Mouse (Mus musculus) cerebellum, postnatal 10 days (tissue): ENCODE measurements around the gene Arx.

Experiments used
- DNase-seq, 2 experiments: peaks; one replicate each; pipeline ENCODE4 v3.0.0; 2021; ENCODE audit warnings: mixed read lengths in 2 of 2

Gene Arx

GRCm38 (mm10) chrX:93286291-93286893 is at the start of gene Arx:
Gene Arx (plus strand): TSS chrX:93286445.
- peak; percentile 65 to 79 for DNase-seq

DNA sequence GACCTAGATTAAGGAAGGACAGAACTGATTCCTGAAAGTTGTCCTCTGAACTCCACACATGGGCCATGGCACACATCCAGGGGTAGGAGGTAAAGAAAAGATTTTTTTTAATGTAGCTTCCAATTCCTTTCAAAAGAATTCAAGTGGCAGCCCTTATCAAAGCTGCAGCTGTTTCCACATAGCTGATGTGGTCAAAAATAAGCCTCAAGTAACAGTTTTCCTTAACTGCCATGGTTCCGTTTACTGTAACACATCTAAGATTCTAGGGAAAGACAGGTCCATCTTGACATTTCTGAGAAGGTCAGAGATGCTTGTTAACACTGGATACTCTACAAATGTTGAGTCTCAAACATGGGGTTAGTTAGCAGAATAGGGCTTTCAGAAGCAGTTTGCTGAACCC is 34.9 kb upstream of the Arx start:
- DNase-seq: no peak

DNA sequence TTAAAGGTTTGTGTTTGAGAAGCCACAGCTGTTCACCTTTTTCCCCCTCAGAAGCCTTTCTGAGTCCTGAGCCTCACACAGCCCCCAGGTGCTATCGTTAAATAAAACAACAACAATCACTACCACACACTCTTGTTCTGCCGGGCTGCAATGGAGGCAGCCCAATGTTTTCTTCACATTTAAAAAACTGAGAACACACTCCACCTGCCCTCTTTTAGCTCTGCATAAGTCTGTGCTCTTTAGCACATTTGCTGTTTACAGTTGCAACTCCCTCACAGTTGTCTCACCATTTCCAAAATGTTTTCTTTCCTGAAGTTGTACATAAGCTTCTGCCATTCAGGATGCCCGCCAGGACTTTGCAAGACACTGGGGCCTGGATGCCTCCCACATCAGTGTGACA is 10.6 kb upstream of the Arx start:
- DNase-seq: no peak

DNA sequence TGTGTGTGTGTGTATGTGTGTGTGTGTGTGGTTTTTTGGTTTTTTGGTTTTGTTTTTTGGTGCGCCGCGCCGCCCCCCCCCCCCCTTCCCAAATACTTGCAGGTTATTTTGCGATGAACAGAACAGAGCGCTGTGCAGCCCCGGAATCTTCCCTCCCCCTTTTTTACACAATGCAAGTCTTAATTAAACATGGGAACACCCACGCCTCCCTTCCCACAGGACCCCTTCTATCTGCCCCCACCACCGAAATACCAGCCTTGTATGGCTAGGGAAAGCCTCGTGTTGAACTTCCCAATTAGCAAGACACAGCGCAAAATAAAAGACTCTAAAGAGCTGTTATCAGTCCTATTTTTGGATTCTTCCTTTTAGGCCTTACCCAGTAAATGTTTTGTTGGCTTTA is 6.3 kb upstream of the Arx start:
- DNase-seq: no peak

DNA sequence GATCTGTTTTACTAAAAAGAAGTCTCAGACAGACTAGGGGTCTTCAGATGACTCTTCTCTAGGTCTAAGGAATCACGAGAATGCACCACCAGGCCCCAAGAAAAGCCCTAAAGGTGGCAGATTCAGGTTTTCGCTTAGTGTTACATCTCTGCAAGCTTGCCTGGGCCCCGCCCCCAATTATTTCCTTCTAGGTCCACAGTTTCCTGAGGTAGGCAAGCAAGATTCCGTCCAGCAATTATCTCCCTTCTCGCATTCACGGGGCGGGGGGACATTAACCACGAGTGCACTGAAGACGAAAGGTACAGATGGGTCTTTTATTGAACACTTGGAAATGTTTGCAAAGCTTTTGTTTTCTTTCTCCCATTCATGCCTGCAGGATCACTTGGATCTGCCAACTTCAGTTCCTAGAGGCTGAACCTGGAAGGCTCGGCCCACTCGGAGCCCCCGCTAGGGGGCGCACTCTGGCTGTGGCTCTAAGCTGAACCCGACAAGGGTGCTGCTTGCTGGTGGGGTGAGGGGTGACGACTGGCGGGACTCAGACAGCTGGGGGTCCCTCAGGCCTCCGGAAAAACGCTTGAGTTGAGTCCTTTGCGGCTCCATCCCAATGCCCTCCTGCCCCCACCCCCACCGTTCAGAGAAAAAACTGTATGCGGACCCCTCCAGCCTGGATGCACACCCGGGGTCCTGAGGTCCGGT is 5.1 kb upstream of the Arx start:
- peak; percentile 69 to 74 for DNase-seq

GRCm38 (mm10) chrX:93281756-93282155 is 4.5 kb upstream of the Arx start:
- DNase-seq: peak in 1 of 2 experiments; percentile 15

- peak in 1 of 2 experiments; percentile 18 for DNase-seq
Measured at GRCm38 (mm10) chrX:93285091-93285490, 1.2 kb upstream of the Arx start.

GRCm38 (mm10) chrX:93288339-93288738 is 2.1 kb downstream of the Arx start:
- DNase-seq: no peak

GRCm38 (mm10) chrX:93289076-93289475 is 2.8 kb downstream of the Arx start:
- peak in 1 of 2 experiments; percentile 18 for DNase-seq

DNA sequence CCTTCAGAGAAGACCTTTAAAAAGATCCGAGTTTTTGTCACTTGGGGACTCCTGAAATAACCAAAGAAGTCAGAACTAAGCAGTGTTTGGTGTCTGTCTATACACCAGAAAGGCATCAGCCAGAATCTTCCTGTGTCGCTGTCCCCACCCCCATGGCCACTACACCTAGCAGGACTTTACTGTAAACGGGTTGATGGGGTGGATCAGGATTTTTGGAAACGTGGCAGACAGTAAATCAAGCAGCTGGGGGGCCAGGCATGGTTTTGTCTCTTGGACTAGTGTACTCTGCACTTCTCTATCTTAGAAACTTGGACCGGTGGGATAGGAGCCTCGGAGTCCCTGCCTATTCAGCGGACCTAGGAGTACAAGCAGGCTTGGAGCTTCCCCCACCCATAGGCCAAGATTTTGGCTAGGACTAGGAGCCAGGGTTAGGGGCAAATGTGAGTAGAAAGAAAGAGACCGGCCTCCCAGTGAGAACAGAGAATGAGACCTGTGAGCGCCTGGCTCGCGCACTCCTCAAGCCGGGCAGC is 3.7 kb downstream of the Arx start:
- no peak for DNase-seq

GRCm38 (mm10) chrX:93292031-93292430 is 5.8 kb downstream of the Arx start:
- DNase-seq: no peak

GRCm38 (mm10) chrX:93294736-93295490 is 8.7 kb downstream of the Arx start:
- DNase-seq: no peak

DNA sequence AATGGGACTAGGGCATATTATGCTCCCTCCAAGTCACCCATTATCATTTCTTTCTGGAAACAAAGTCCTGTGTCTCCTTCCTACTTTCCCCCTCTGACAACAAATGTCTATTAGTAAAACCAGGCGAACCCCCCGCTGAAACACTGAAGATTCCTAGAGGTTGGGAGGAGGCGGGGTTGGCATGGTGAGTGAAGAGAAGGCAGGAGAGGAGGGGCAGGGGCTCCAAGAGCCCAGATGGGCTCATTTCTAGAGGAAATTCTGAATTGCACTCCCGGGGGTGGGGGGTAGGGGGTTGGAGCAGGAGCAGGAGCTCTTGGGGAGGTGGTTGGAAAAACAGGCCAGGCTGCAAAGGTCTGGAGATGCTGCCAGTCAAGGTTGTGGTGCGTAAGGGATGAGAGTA is 9.6 kb downstream of the Arx start:
- no peak for DNase-seq

GRCm38 (mm10) chrX:93297001-93297441 is 10.8 kb downstream of the Arx start:
- DNase-seq: no peak

DNA sequence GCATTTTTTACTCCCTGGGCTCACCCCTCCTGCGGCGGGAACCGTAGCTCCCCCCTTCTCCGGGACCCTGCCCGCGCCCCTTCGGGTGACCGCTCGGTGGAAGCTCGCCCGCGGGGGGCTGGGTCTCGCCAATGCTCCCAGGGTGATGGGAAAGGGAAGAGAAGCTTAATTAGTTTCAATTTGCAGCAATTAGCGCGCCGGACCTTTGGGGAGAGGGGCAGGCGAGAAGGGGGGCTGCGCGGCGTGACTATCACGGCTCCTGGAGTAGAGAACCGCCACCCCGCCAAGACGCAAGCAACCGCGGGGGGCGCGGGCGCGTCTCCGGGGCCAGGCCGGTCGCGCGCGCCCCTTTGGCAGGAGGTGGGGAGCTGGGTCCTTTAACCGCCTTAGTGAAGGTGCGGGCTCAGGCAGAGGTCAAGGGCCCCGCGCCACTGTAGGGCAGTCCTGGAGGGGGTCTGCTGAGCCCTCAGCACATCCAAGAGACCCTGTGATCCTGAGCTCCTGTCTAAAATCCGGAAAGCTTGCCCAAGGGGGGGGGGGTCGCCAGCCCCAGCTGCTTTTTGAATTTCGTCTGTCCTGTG is 12.9 kb downstream of the Arx start:
- DNase-seq: no peak

GRCm38 (mm10) chrX:93299771-93300170 is 13.5 kb downstream of the Arx start:
- DNase-seq: no peak

DNA sequence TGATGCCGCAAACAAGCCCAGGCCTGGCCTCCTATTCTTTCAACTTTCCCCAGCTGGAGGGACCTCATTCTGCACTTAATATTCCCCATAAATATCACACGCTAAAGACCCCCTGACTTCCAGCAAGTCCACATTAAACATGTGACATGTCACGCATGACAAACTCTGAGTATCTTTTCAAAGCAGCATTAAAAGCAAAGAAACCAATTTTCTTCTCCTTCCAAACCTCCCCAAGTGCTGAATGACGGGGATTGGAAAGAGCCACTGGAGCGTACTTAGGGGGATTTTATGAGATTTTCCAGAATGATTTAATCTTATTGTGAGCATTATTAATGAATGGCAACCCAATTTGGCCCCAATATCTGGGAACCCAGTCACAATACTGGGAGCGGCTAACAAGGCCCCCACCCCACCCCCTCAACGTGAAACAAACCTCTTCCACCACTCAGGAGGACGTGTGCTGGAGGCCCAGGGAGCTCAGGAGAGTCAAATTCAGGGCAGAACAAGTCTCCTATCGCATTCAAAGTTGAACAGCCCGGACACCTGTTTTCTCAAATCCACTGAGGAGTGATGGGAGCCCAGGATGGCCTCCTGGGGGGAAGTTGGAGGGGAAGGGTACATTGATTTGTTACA is 14.1 kb downstream of the Arx start:
- no peak for DNase-seq

- no peak for DNase-seq
Measured at GRCm38 (mm10) chrX:93301798-93302197, 15.6 kb downstream of the Arx start.

- DNase-seq: no peak
Measured at GRCm38 (mm10) chrX:93305780-93306179, 19.5 kb downstream of the Arx start.

- no peak for DNase-seq
Measured at GRCm38 (mm10) chrX:93317577-93317976, 31.3 kb downstream of the Arx start.

- no peak for DNase-seq
Measured at GRCm38 (mm10) chrX:93319979-93320378, 33.7 kb downstream of the Arx start.

GRCm38 (mm10) chrX:93321336-93321735 is 35.1 kb downstream of the Arx start:
- no peak for DNase-seq
